Comparison of ENCODE assay signal across 5 mouse cellular contexts in genomic region chr7:25041921-25042320, GRCm38 (mm10).
"Had no signal": no experiment of that assay in that cellular context is flagged by ENCODE, and none has a peak within 500 bp of the region (broad histone marks: within the 10 kb centered on the region; RNA-seq: fewer than 3 reads in every experiment).

No protein-coding gene starts in this region.

- DNase-seq: kidney, adult 8-10 months; layer of hippocampus, postnatal 36 days; lung, postnatal 14 days; retina, postnatal 1 day; thymus, postnatal 4 days had no signal
